Mouse (Mus musculus): Measurements from ENCODE around the gene Egln2. TPM values are rescaled to one million over a fixed set of nuclear protein-coding genes. Genes with fewer than 3 reads are reported as not detected.

The Egln2 gene
- polyA plus RNA-seq, 1 experiment: 5.2 TPM

DNA sequence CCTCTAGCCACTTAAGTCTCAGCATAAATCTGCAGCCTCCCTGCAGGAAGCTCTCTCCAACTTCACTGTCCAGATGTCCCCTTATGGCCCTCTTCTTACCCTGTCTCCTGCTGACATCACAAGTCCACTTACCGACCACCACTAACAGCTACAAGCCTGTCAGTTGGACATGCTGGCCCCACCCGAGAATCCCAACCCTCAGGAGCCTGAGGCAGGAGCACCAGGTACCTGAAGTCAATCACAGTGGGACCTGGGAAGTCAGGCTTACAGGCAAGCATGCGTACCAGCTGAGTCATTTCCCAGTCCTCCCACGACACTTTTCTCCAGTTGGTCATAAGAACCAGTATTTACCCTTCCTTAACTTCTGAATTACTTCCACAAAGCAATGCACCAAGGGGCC is 27.1 kb upstream of the Egln2 start:
- Histone ChIP-seq H3K27me3 (ENCODE audit: control insufficient read depth) (no peaks in the 10 kb centered on the region), H3K36me3 (ENCODE audit: control insufficient read depth) (peaks cover 60% of the 10 kb centered on the region), H3K9me3 (ENCODE audit: control insufficient read depth, low read length) (peaks cover 3% of the 10 kb centered on the region), H3K4me1 (ENCODE audit: control insufficient read depth) (peaks cover 41% of the 10 kb centered on the region), H3K4me3 (replicated peaks) (no peak overlapping the region)
- TF ChIP-seq TAL1 (IDR thresholded peaks at IDR 0.05; ENCODE audit: low read length) (no peak), GATA1 (IDR thresholded peaks at IDR 0.05; ENCODE audit: low read length) (no peak)

GRCm38 (mm10) chr7:27192434-27192833 is 25.8 kb upstream of the Egln2 start:
- Histone ChIP-seq H3K4me3 (replicated peaks) (no peak overlapping the region), H3K9me3 (ENCODE audit: control insufficient read depth, low read length) (peaks cover 3% of the 10 kb centered on the region), H3K36me3 (ENCODE audit: control insufficient read depth) (peaks cover 68% of the 10 kb centered on the region), H3K27me3 (ENCODE audit: control insufficient read depth) (no peaks in the 10 kb centered on the region), H3K4me1 (ENCODE audit: control insufficient read depth) (peaks cover 41% of the 10 kb centered on the region)
- TF ChIP-seq TAL1 (IDR thresholded peaks at IDR 0.05; ENCODE audit: low read length): no peak
- TF ChIP-seq GATA1 (IDR thresholded peaks at IDR 0.05; ENCODE audit: low read length): no peak

DNA sequence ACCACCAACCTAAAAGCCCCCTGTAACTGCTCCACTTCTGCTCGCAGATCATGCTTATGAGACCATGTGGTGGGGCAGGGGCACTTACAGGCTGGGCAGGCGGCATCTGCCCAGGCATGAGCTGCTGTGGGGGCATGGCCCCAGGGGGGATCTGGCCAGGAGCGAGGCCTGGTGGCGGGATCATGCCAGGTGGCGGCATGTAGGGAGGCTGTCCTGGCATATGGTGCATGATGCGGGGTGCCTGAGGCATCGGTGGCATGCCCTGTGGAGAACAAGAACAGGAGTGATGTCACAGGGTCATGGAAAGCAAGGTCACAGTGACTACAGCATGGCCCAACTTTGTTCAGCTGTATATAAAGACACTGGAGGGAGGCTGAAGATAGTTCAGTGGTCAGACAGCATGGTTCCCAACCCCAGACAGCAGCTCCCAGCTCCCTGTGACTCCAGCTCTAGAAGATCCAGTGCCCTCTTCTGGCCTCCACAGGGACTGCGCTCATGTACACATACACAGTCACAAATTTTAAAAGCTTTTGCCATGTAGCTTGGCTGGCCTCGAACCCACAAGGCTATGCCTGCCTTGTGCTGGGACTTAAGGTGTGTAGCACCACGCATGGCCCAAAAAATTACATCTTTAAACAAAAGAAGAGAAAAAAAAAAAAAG is 22.8 kb upstream of the Egln2 start:
- no peaks in the 10 kb centered on the region for H3K27me3 ChIP-seq (ENCODE audit: control insufficient read depth)
- no peak overlapping the region for H3K4me3 ChIP-seq (replicated peaks)
- peaks cover 96% of the 10 kb centered on the region for H3K36me3 ChIP-seq (ENCODE audit: control insufficient read depth)
- H3K4me1 ChIP-seq (ENCODE audit: control insufficient read depth): peaks cover 14% of the 10 kb centered on the region
- peaks cover 3% of the 10 kb centered on the region for H3K9me3 ChIP-seq (ENCODE audit: control insufficient read depth, low read length)
- no peak for TF ChIP-seq GATA1 (IDR thresholded peaks at IDR 0.05; ENCODE audit: low read length)
- no peak for TF ChIP-seq TAL1 (IDR thresholded peaks at IDR 0.05; ENCODE audit: low read length)

GRCm38 (mm10) chr7:27185986-27186385 is 19.4 kb upstream of the Egln2 start:
- H3K9me3 ChIP-seq (ENCODE audit: control insufficient read depth, low read length): peaks cover 3% of the 10 kb centered on the region
- no peaks in the 10 kb centered on the region for H3K27me3 ChIP-seq (ENCODE audit: control insufficient read depth)
- no peak overlapping the region for H3K4me3 ChIP-seq (replicated peaks)
- H3K4me1 ChIP-seq (ENCODE audit: control insufficient read depth): peaks cover 1% of the 10 kb centered on the region
- TF ChIP-seq GATA1 (IDR thresholded peaks at IDR 0.05; ENCODE audit: low read length) (no peak), TAL1 (IDR thresholded peaks at IDR 0.05; ENCODE audit: low read length) (no peak)
- peaks cover 73% of the 10 kb centered on the region for H3K36me3 ChIP-seq (ENCODE audit: control insufficient read depth)

GRCm38 (mm10) chr7:27184964-27185363 is 18.4 kb upstream of the Egln2 start:
- no peak for TF ChIP-seq GATA1 (IDR thresholded peaks at IDR 0.05; ENCODE audit: low read length)
- TF ChIP-seq TAL1 (IDR thresholded peaks at IDR 0.05; ENCODE audit: low read length): no peak
- Histone ChIP-seq H3K27me3 (ENCODE audit: control insufficient read depth) (no peaks in the 10 kb centered on the region), H3K4me3 (replicated peaks) (no peak overlapping the region), H3K36me3 (ENCODE audit: control insufficient read depth) (peaks cover 62% of the 10 kb centered on the region), H3K9me3 (ENCODE audit: control insufficient read depth, low read length) (peaks cover 3% of the 10 kb centered on the region), H3K4me1 (ENCODE audit: control insufficient read depth) (peaks cover 3% of the 10 kb centered on the region)

DNA sequence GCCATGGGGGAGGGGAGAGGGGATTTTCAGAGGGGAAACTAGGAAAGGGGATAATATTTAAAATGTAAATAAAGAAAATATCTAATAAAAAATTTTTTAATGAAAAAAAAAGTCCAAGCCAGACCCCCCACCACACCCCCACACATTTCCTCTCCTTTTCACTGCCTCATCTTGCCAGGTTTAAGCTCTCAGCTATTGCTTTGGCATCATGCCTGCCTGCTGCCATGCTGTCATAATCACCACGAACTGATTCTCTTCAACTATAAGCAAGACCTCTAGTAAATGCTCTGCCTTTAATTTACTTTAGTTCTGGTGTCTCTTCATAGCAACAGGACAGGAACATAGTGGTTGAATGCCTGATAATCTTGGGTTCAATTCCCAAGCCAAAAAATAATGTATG is 15.9 kb upstream of the Egln2 start:
- TF ChIP-seq TAL1 (IDR thresholded peaks at IDR 0.05; ENCODE audit: low read length): no peak
- TF ChIP-seq GATA1 (IDR thresholded peaks at IDR 0.05; ENCODE audit: low read length): no peak
- Histone ChIP-seq H3K9me3 (ENCODE audit: control insufficient read depth, low read length) (no peaks in the 10 kb centered on the region), H3K27me3 (ENCODE audit: control insufficient read depth) (no peaks in the 10 kb centered on the region), H3K4me3 (replicated peaks) (no peak overlapping the region), H3K4me1 (ENCODE audit: control insufficient read depth) (peaks cover 21% of the 10 kb centered on the region), H3K36me3 (ENCODE audit: control insufficient read depth) (peaks cover 38% of the 10 kb centered on the region)

DNA sequence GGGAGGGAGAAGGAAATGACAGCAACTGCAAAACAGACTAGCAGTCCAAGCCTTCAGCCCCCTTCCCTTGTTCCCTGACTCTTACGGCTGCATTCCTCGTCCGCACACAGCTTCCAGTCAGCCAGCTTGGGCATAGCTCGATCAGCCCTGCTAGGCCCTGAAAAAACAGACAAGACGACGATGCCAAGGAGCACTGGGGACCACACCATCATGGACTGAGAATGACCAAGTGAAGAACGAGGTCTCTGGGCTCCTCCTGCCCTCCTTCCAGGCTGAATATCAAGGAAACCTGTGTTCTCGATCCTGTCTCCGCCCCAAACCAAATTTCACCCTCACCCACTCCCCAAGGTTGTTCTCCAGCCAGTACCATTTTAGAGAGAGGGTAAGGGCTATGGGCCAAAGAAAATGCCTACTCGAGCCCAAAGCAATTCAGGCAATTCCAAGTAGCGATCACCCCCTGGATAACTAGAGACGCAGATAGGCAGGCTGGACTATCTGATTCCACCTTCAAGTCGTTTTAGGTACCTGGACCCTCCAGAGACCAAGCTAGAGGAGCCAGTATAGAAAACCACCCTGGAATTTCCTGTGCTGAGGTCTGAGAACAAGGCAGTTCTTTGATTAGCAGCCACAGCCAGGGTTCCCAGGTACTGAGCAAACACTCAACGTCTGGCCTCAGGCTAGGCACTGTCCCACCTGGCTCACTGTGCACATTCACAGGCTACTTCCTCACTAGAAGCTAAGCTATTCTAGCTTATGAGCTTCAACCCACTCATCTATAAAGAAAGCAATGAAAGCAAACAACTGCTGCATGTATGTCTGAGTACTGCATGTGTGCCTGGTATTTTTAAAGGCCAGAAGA is 14.5 kb upstream of the Egln2 start, which contains the start of the genes Gm21983 and Mia:
Gm21983 (minus strand) TSS at position 250 of the 859 bp plus-strand sequence.
Mia (minus strand) TSS at position 321 of the 859 bp plus-strand sequence.
- Histone ChIP-seq H3K9me3 (ENCODE audit: control insufficient read depth, low read length) (no peaks in the 10 kb centered on the region), H3K36me3 (ENCODE audit: control insufficient read depth) (peaks cover 24% of the 10 kb centered on the region), H3K4me1 (ENCODE audit: control insufficient read depth) (peaks cover 21% of the 10 kb centered on the region), H3K27me3 (ENCODE audit: control insufficient read depth) (no peaks in the 10 kb centered on the region), H3K4me3 (replicated peaks) (no peak within 1 kb of the TSS)
- TF ChIP-seq TAL1 (IDR thresholded peaks at IDR 0.05; ENCODE audit: low read length): no peak
- TF ChIP-seq GATA1 (IDR thresholded peaks at IDR 0.05; ENCODE audit: low read length): no peak

- Histone ChIP-seq H3K27me3 (ENCODE audit: control insufficient read depth) (no peaks in the 10 kb centered on the region), H3K9me3 (ENCODE audit: control insufficient read depth, low read length) (no peaks in the 10 kb centered on the region), H3K4me3 (replicated peaks) (no peak overlapping the region), H3K4me1 (ENCODE audit: control insufficient read depth) (peaks cover 21% of the 10 kb centered on the region), H3K36me3 (ENCODE audit: control insufficient read depth) (peaks cover 17% of the 10 kb centered on the region)
- TF ChIP-seq TAL1 (IDR thresholded peaks at IDR 0.05; ENCODE audit: low read length): no peak
- TF ChIP-seq GATA1 (IDR thresholded peaks at IDR 0.05; ENCODE audit: low read length): no peak
Measured at GRCm38 (mm10) chr7:27180036-27180435, 13.4 kb upstream of the Egln2 start.

GRCm38 (mm10) chr7:27179217-27179918 is 12.8 kb upstream of the Egln2 start:
- Histone ChIP-seq H3K27me3 (ENCODE audit: control insufficient read depth) (no peaks in the 10 kb centered on the region), H3K9me3 (ENCODE audit: control insufficient read depth, low read length) (no peaks in the 10 kb centered on the region), H3K36me3 (ENCODE audit: control insufficient read depth) (peaks cover 16% of the 10 kb centered on the region), H3K4me3 (replicated peaks) (peak overlapping the region; percentile 86), H3K4me1 (ENCODE audit: control insufficient read depth) (peaks cover 22% of the 10 kb centered on the region)
- no peak for TF ChIP-seq GATA1 (IDR thresholded peaks at IDR 0.05; ENCODE audit: low read length)
- no peak for TF ChIP-seq TAL1 (IDR thresholded peaks at IDR 0.05; ENCODE audit: low read length)

Measured in erythroblast, embryonic 14.5 days (primary cell).